Mouse (Mus musculus): ENCODE results near the gene Atp5f1. TPM values are rescaled to one million over a fixed set of nuclear protein-coding genes. Genes with fewer than 3 reads are reported as not detected.

The Atp5f1 gene
- polyA plus RNA-seq, 1 experiment from 2014 or later: 601 TPM

- Histone ChIP-seq H3K4me1 (ENCODE audit: control insufficient read depth, insufficient read depth, low read length) (no peaks in the 10 kb centered on the region), H3K4me2 (ENCODE audit: low read depth, low read length) (no peak overlapping the region), H3K27ac (ENCODE audit: low read depth, low read length) (no peak overlapping the region), H3K9me3 (ENCODE audit: control insufficient read depth, low read length) (no peaks in the 10 kb centered on the region), H3K27me3 (ENCODE audit: control insufficient read depth, insufficient read depth, low read length) (no peaks in the 10 kb centered on the region), H3K36me3 (ENCODE audit: control insufficient read depth, insufficient read depth, low read length) (no peaks in the 10 kb centered on the region), H3K9ac (replicated peaks; ENCODE audit: low read depth, low read length) (no peak overlapping the region), H3K4me3 (ENCODE audit: low read depth, low read length) (no peak overlapping the region)
- WGBS: 85% methylated on average over 11 of the region's 11 CpGs
- ATAC-seq (ENCODE audit: low read depth): no peak
Measured at GRCm38 (mm10) chr3:105910519-105911190, 49.2 kb downstream of the Atp5f1 start.

GRCm38 (mm10) chr3:105908976-105909375 is 50.9 kb downstream of the Atp5f1 start:
- no peaks in the 10 kb centered on the region for H3K36me3 ChIP-seq (ENCODE audit: control insufficient read depth, insufficient read depth, low read length)
- ATAC-seq (ENCODE audit: low read depth): no peak
- no peak overlapping the region for H3K4me3 ChIP-seq (ENCODE audit: low read depth, low read length)
- WGBS: 94% methylated on average over 4 of the region's 4 CpGs
- H3K4me2 ChIP-seq (ENCODE audit: low read depth, low read length): no peak overlapping the region
- no peaks in the 10 kb centered on the region for H3K9me3 ChIP-seq (ENCODE audit: control insufficient read depth, low read length)
- no peaks in the 10 kb centered on the region for H3K27me3 ChIP-seq (ENCODE audit: control insufficient read depth, insufficient read depth, low read length)
- no peaks in the 10 kb centered on the region for H3K4me1 ChIP-seq (ENCODE audit: control insufficient read depth, insufficient read depth, low read length)
- H3K27ac ChIP-seq (ENCODE audit: low read depth, low read length): no peak overlapping the region
- no peak overlapping the region for H3K9ac ChIP-seq (replicated peaks; ENCODE audit: low read depth, low read length)

GRCm38 (mm10) chr3:105907956-105908655 is 51.8 kb downstream of the Atp5f1 start:
- no peak overlapping the region for H3K27ac ChIP-seq (ENCODE audit: low read depth, low read length)
- no peak overlapping the region for H3K4me2 ChIP-seq (ENCODE audit: low read depth, low read length)
- H3K9ac ChIP-seq (replicated peaks; ENCODE audit: low read depth, low read length): no peak overlapping the region
- no peaks in the 10 kb centered on the region for H3K9me3 ChIP-seq (ENCODE audit: control insufficient read depth, low read length)
- H3K27me3 ChIP-seq (ENCODE audit: control insufficient read depth, insufficient read depth, low read length): no peaks in the 10 kb centered on the region
- WGBS: 49% methylated on average over 9 of the region's 9 CpGs
- ATAC-seq (ENCODE audit: low read depth): no peak
- no peaks in the 10 kb centered on the region for H3K36me3 ChIP-seq (ENCODE audit: control insufficient read depth, insufficient read depth, low read length)
- no peaks in the 10 kb centered on the region for H3K4me1 ChIP-seq (ENCODE audit: control insufficient read depth, insufficient read depth, low read length)
- H3K4me3 ChIP-seq (ENCODE audit: low read depth, low read length): no peak overlapping the region

- Histone ChIP-seq H3K27me3 (ENCODE audit: control insufficient read depth, insufficient read depth, low read length) (no peaks in the 10 kb centered on the region), H3K4me1 (ENCODE audit: control insufficient read depth, insufficient read depth, low read length) (no peaks in the 10 kb centered on the region), H3K36me3 (ENCODE audit: control insufficient read depth, insufficient read depth, low read length) (no peaks in the 10 kb centered on the region), H3K9ac (replicated peaks; ENCODE audit: low read depth, low read length) (no peak overlapping the region), H3K4me2 (ENCODE audit: low read depth, low read length) (no peak overlapping the region), H3K27ac (ENCODE audit: low read depth, low read length) (no peak overlapping the region), H3K4me3 (ENCODE audit: low read depth, low read length) (no peak overlapping the region), H3K9me3 (ENCODE audit: control insufficient read depth, low read length) (no peaks in the 10 kb centered on the region)
- 95% methylated on average over 9 of the region's 9 CpGs for WGBS
- no peak for ATAC-seq (ENCODE audit: low read depth)
Measured at GRCm38 (mm10) chr3:105904721-105905120, 55.2 kb downstream of the Atp5f1 start.

GRCm38 (mm10) chr3:105904213-105904612 is 55.7 kb downstream of the Atp5f1 start:
- Histone ChIP-seq H3K4me3 (ENCODE audit: low read depth, low read length) (no peak overlapping the region), H3K27me3 (ENCODE audit: control insufficient read depth, insufficient read depth, low read length) (no peaks in the 10 kb centered on the region), H3K4me2 (ENCODE audit: low read depth, low read length) (no peak overlapping the region), H3K27ac (ENCODE audit: low read depth, low read length) (no peak overlapping the region), H3K36me3 (ENCODE audit: control insufficient read depth, insufficient read depth, low read length) (no peaks in the 10 kb centered on the region), H3K4me1 (ENCODE audit: control insufficient read depth, insufficient read depth, low read length) (no peaks in the 10 kb centered on the region), H3K9me3 (ENCODE audit: control insufficient read depth, low read length) (no peaks in the 10 kb centered on the region), H3K9ac (replicated peaks; ENCODE audit: low read depth, low read length) (no peak overlapping the region)
- no peak for ATAC-seq (ENCODE audit: low read depth)
- 77% methylated on average over 4 of the region's 4 CpGs for WGBS

GRCm38 (mm10) chr3:105901468-105901867 is 58.4 kb downstream of the Atp5f1 start:
- no peaks in the 10 kb centered on the region for H3K36me3 ChIP-seq (ENCODE audit: control insufficient read depth, insufficient read depth, low read length)
- ATAC-seq (ENCODE audit: low read depth): no peak
- no peak overlapping the region for H3K4me2 ChIP-seq (ENCODE audit: low read depth, low read length)
- WGBS: 77% methylated on average over 4 of the region's 4 CpGs
- H3K27me3 ChIP-seq (ENCODE audit: control insufficient read depth, insufficient read depth, low read length): no peaks in the 10 kb centered on the region
- H3K9ac ChIP-seq (replicated peaks; ENCODE audit: low read depth, low read length): no peak overlapping the region
- no peaks in the 10 kb centered on the region for H3K9me3 ChIP-seq (ENCODE audit: control insufficient read depth, low read length)
- H3K4me1 ChIP-seq (ENCODE audit: control insufficient read depth, insufficient read depth, low read length): no peaks in the 10 kb centered on the region
- H3K27ac ChIP-seq (ENCODE audit: low read depth, low read length): no peak overlapping the region
- H3K4me3 ChIP-seq (ENCODE audit: low read depth, low read length): no peak overlapping the region

GRCm38 (mm10) chr3:105900716-105901115 is 59.2 kb downstream of the Atp5f1 start:
- H3K27ac ChIP-seq (ENCODE audit: low read depth, low read length): no peak overlapping the region
- no peaks in the 10 kb centered on the region for H3K4me1 ChIP-seq (ENCODE audit: control insufficient read depth, insufficient read depth, low read length)
- H3K36me3 ChIP-seq (ENCODE audit: control insufficient read depth, insufficient read depth, low read length): no peaks in the 10 kb centered on the region
- 84% methylated on average over 3 of the region's 3 CpGs for WGBS
- no peaks in the 10 kb centered on the region for H3K27me3 ChIP-seq (ENCODE audit: control insufficient read depth, insufficient read depth, low read length)
- H3K4me2 ChIP-seq (ENCODE audit: low read depth, low read length): no peak overlapping the region
- no peak overlapping the region for H3K4me3 ChIP-seq (ENCODE audit: low read depth, low read length)
- no peak for ATAC-seq (ENCODE audit: low read depth)
- no peaks in the 10 kb centered on the region for H3K9me3 ChIP-seq (ENCODE audit: control insufficient read depth, low read length)
- H3K9ac ChIP-seq (replicated peaks; ENCODE audit: low read depth, low read length): no peak overlapping the region

- H3K9ac ChIP-seq (replicated peaks; ENCODE audit: low read depth, low read length): no peak overlapping the region
- no peaks in the 10 kb centered on the region for H3K4me1 ChIP-seq (ENCODE audit: control insufficient read depth, insufficient read depth, low read length)
- H3K27me3 ChIP-seq (ENCODE audit: control insufficient read depth, insufficient read depth, low read length): no peaks in the 10 kb centered on the region
- H3K36me3 ChIP-seq (ENCODE audit: control insufficient read depth, insufficient read depth, low read length): no peaks in the 10 kb centered on the region
- no peak overlapping the region for H3K4me2 ChIP-seq (ENCODE audit: low read depth, low read length)
- 0 out of 2 replicates have a peak, but pooled peaks have one; percentile 36 for ATAC-seq (ENCODE audit: low read depth)
- H3K27ac ChIP-seq (ENCODE audit: low read depth, low read length): no peak overlapping the region
- H3K4me3 ChIP-seq (ENCODE audit: low read depth, low read length): no peak overlapping the region
- WGBS: 82% methylated on average over 6 of the region's 6 CpGs
- H3K9me3 ChIP-seq (ENCODE audit: control insufficient read depth, low read length): no peaks in the 10 kb centered on the region
Measured at GRCm38 (mm10) chr3:105900266-105900665, 59.6 kb downstream of the Atp5f1 start.

GRCm38 (mm10) chr3:105899394-105900147 is 60.3 kb downstream of the Atp5f1 start:
- H3K4me2 ChIP-seq (ENCODE audit: low read depth, low read length): no peak overlapping the region
- H3K4me3 ChIP-seq (ENCODE audit: low read depth, low read length): no peak overlapping the region
- H3K27ac ChIP-seq (ENCODE audit: low read depth, low read length): no peak overlapping the region
- 42% methylated on average over 8 of the region's 8 CpGs for WGBS
- H3K36me3 ChIP-seq (ENCODE audit: control insufficient read depth, insufficient read depth, low read length): no peaks in the 10 kb centered on the region
- H3K4me1 ChIP-seq (ENCODE audit: control insufficient read depth, insufficient read depth, low read length): no peaks in the 10 kb centered on the region
- H3K27me3 ChIP-seq (ENCODE audit: control insufficient read depth, insufficient read depth, low read length): no peaks in the 10 kb centered on the region
- no peaks in the 10 kb centered on the region for H3K9me3 ChIP-seq (ENCODE audit: control insufficient read depth, low read length)
- no peak overlapping the region for H3K9ac ChIP-seq (replicated peaks; ENCODE audit: low read depth, low read length)
- peak; percentile 79 for ATAC-seq (ENCODE audit: low read depth)

Data from neural tube, embryonic 14.5 days (tissue).